Mouse (Mus musculus): Measurements from ENCODE around the gene Anln. TPM values are rescaled to one million over a fixed set of nuclear protein-coding genes. Genes with fewer than 3 reads are reported as not detected.

The Anln gene
- 15.3 and 17.7 TPM in 2 replicates for polyA plus RNA-seq (2015; fragmentation: Nextera tagmentation; extraction: Ambion mirVana)

DNA sequence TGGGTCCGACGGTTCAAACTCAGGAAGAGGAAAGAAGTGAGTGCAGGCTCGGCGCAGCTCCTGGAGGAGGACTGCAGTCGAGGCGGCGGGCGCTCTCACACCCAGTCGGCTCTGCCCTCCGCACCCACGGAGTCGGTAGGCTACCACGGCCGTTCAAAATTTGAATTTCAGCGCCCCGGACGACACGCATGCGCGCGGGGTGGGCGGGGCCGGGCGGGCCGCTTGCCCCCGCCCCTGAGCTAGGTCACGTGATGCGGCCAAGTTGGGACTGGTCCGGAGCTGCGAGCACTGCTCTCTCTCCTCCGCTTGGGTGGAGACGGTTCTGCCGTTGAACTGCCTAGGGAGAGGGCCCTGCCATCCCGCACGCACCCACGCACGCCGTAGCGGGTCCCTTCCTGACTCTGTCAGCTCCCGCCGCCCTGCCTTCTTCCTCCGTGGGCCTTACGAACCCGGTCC, at the start of gene Anln:
Anln (minus strand) TSS at position 168 of the 456 bp plus-strand sequence.
- ATAC-seq (replicated peaks; ENCODE audit: low FRiP score, low read depth) = peak; percentile 96
- WGBS = under 1% methylated on average over 40 of the region's 44 CpGs
- H3K4me1 ChIP-seq (replicated peaks; ENCODE audit: insufficient read depth, low read length) = no peaks in the 10 kb centered on the region; the same call in 1 of the 2 replicates

DNA sequence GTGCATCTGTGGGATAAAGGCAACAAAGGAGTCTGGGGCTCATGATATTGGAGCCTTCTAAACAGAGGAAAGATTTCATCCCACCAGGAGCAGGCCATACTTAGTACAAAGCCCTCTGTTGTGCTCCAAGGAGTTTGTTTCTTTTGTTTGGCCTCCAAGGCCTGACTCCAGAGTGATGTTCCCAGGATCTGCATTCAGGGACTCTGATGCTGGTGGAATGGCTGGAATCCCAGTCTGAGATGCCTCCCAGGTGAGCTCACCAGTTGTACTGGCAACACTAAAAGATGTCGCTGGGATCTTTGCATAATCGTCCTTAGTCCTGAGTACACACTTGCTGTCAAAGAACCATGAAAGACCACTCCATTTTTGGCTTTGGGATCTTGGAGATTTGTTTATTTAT, 45.1 kb upstream of the Anln start:
- ATAC-seq (replicated peaks; ENCODE audit: low FRiP score, low read depth) = no peak
- Histone ChIP-seq H3K9ac (ENCODE audit: low read depth, low read length) (no peak overlapping the region), H3K4me3 (replicated peaks; ENCODE audit: low read depth, low read length) (no peak overlapping the region), H3K27me3 (ENCODE audit: insufficient read depth, low read length) (no peaks in the 10 kb centered on the region), H3K4me1 (replicated peaks; ENCODE audit: insufficient read depth, low read length) (peaks cover 8% of the 10 kb centered on the region; the same call in 1 of the 2 replicates), H3K36me3 (ENCODE audit: insufficient read depth, low read length) (no peaks in the 10 kb centered on the region), H3K27ac (no peak overlapping the region), H3K9me3 (replicated peaks; ENCODE audit: low read length) (no peaks in the 10 kb centered on the region), H3K4me2 (ENCODE audit: low read length) (no peak overlapping the region)
- 93% methylated on average over 2 of the region's 2 CpGs for WGBS
- no peak for TF ChIP-seq CTCF (IDR thresholded peaks at IDR 0.05; ENCODE audit: low read depth)
- DNase-seq (ENCODE audit: low spot score) = no peak

More for the DNA sequence above, at the start of gene Anln:
- H3K9me3 ChIP-seq (replicated peaks; ENCODE audit: low read length) = no peaks in the 10 kb centered on the region
- no peaks in the 10 kb centered on the region for H3K36me3 ChIP-seq (ENCODE audit: insufficient read depth, low read length)
- no peaks in the 10 kb centered on the region for H3K27me3 ChIP-seq (ENCODE audit: insufficient read depth, low read length)
- peak within 1 kb of the TSS; percentile 85 for H3K4me2 ChIP-seq (ENCODE audit: low read length)
- H3K9ac ChIP-seq (ENCODE audit: low read depth, low read length) = peak within 1 kb of the TSS; percentile 87
- H3K27ac ChIP-seq = peak within 1 kb of the TSS; percentile 91
- TF ChIP-seq CTCF (IDR thresholded peaks at IDR 0.05; ENCODE audit: low read depth) = no peak
- H3K4me3 ChIP-seq (replicated peaks; ENCODE audit: low read depth, low read length) = peak within 1 kb of the TSS; percentile 93
- peak; percentile 96 for DNase-seq (ENCODE audit: low spot score)

DNA sequence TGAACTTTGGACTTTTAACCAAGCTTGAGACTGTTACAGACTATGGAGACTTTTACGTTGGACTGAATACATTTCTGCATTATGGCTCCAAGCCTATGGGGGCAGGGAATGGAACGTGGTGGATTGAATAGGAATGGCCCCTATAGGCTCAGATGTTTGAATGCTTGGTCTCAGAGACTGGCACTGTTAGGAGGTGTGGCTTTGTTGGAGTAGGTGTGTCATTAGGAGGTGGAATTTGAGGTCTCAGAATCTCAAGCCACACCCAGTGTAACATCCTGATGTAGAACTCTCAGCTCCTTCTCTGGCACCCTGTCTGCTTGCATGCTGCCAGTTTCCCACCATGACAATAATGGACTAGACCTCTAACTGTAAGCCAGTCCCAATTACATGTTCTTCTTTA, 44.2 kb upstream of the Anln start:
- ATAC-seq (replicated peaks; ENCODE audit: low FRiP score, low read depth) (no peak), DNase-seq (ENCODE audit: low spot score) (no peak)
- H3K9ac ChIP-seq (ENCODE audit: low read depth, low read length) = no peak overlapping the region
- no peak overlapping the region for H3K4me3 ChIP-seq (replicated peaks; ENCODE audit: low read depth, low read length)
- no peak overlapping the region for H3K27ac ChIP-seq
- no peak for TF ChIP-seq CTCF (IDR thresholded peaks at IDR 0.05; ENCODE audit: low read depth)
- H3K9me3 ChIP-seq (replicated peaks; ENCODE audit: low read length) = no peaks in the 10 kb centered on the region
- H3K27me3 ChIP-seq (ENCODE audit: insufficient read depth, low read length) = no peaks in the 10 kb centered on the region
- no peaks in the 10 kb centered on the region for H3K36me3 ChIP-seq (ENCODE audit: insufficient read depth, low read length)
- H3K4me2 ChIP-seq (ENCODE audit: low read length) = no peak overlapping the region
- 85% methylated on average over 2 of the region's 2 CpGs for WGBS
- H3K4me1 ChIP-seq (replicated peaks; ENCODE audit: insufficient read depth, low read length) = peaks cover 8% of the 10 kb centered on the region; the same call in 1 of the 2 replicates

DNA sequence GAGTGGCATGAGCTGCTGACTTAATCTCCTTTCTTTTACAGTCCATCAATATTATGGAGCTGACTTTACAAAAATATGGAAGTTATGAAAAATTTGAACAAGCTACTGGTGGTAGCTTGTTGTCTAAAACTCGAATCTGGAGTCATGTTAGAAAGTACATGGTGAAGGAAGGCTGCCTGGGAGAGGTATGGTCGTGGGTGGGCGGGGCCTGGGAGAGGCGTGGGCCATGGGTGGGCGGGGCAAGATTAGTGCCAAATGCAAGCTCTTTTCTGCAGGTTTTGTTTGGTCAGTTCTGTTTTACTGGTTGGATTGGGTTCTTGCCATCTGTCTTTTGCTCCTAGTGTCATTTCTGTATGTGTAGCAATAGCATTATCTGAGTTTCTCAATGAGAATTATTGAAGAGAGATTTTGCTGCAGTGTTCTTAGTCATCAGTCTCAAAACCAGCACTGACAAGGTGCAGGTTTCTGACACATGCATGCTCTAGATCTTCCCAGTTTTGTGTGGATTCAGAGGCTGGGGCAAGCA, 41.4 kb upstream of the Anln start:
- H3K4me1 ChIP-seq (replicated peaks; ENCODE audit: insufficient read depth, low read length) = peaks cover 8% of the 10 kb centered on the region; the same call in 1 of the 2 replicates
- WGBS = 9% methylated on average over 5 of the region's 5 CpGs
- no peaks in the 10 kb centered on the region for H3K9me3 ChIP-seq (replicated peaks; ENCODE audit: low read length)
- H3K4me3 ChIP-seq (replicated peaks; ENCODE audit: low read depth, low read length) = no peak overlapping the region
- no peak overlapping the region for H3K27ac ChIP-seq
- peak overlapping the region; percentile 55 for H3K4me2 ChIP-seq (ENCODE audit: low read length)
- no peak overlapping the region for H3K9ac ChIP-seq (ENCODE audit: low read depth, low read length)
- H3K27me3 ChIP-seq (ENCODE audit: insufficient read depth, low read length) = no peaks in the 10 kb centered on the region
- TF ChIP-seq CTCF (IDR thresholded peaks at IDR 0.05; ENCODE audit: low read depth) = no peak
- ATAC-seq (replicated peaks; ENCODE audit: low FRiP score, low read depth) (no peak), DNase-seq (ENCODE audit: low spot score) (no peak)
- no peaks in the 10 kb centered on the region for H3K36me3 ChIP-seq (ENCODE audit: insufficient read depth, low read length)

DNA sequence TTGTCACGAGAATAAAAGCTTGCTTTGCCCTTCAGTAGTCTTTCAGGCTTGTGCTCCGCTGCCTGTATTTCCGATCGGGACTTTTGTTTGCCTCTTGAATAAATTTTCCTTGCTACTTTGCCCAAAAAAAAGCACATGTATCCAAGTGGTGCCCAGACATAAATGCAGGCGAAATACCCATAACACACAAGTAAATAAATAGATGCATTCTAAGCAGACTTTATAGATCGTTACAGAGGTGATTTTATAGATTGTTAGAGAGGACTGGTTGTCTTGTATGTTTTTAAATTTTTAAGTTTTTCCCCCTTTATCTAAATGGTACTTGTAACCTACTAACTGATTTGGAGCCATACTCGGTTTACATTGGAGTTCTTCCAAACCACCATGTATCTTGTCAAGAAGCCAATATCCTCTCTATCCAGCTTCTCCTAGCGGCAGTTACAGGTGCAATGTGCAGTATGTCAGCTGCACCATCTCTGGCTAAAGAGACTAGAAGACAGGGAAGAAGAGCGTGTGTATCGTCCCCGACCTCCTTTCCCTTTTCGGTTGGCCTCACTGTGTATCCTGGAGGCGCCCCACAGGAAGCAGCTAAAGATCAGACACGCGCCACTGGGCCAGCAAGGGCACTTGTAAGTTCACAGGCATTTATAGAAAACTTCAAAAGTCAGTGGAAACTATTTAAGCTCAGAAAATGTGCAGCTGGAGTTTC, 40.7 kb upstream of the Anln start:
- Histone ChIP-seq H3K9me3 (replicated peaks; ENCODE audit: low read length) (no peaks in the 10 kb centered on the region), H3K9ac (ENCODE audit: low read depth, low read length) (no peak overlapping the region), H3K4me3 (replicated peaks; ENCODE audit: low read depth, low read length) (no peak overlapping the region), H3K27me3 (ENCODE audit: insufficient read depth, low read length) (no peaks in the 10 kb centered on the region), H3K4me1 (replicated peaks; ENCODE audit: insufficient read depth, low read length) (peaks cover 8% of the 10 kb centered on the region; the same call in 1 of the 2 replicates), H3K36me3 (ENCODE audit: insufficient read depth, low read length) (no peaks in the 10 kb centered on the region), H3K27ac (no peak overlapping the region), H3K4me2 (ENCODE audit: low read length) (peak overlapping the region; percentile 55)
- DNase-seq (ENCODE audit: low spot score) (peak; percentile 77), ATAC-seq (replicated peaks; ENCODE audit: low FRiP score, low read depth) (peak; percentile 65; the same call in 1 of the 2 replicates)
- 25% methylated on average over 15 of the region's 15 CpGs for WGBS
- TF ChIP-seq CTCF (IDR thresholded peaks at IDR 0.05; ENCODE audit: low read depth) = peak; percentile 8; the same call in 1 of the 2 replicates

DNA sequence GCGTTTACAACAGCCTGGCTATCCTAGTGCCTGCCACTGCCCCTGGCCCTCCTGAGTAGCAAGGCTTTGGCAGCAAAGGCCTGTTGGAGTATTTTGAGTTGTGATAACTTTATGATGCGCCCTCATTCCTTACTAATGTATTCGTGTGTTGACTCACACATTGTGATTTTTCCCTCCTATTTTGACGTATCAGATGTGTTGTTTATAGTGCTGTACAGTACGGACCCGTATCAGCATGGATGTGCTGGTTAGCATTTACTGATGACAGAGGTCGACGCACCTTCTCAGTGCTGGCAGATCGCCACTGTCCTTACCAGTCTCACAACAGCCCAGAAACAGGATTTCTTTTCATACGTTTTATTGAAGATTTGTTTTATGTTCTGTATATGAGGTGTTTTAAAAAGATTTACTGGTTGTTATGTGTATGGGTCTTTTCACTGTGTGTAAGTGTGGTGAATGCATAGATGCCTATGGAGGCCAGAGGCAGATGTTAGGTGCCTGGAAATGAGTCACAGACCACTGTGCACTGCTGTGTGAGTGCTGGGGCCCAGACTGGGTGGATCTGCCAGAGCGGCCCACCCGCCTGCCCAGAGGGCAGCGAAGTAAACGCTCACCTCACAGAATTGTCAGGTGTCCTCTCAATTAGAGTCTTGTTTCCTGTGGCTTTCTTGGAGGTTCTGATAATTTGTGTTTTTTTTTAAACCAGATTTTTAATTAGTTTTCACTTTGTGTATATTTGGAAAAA, 39.9 kb upstream of the Anln start:
- Histone ChIP-seq H3K9ac (ENCODE audit: low read depth, low read length) (no peak overlapping the region), H3K4me3 (replicated peaks; ENCODE audit: low read depth, low read length) (no peak overlapping the region), H3K27ac (no peak overlapping the region), H3K4me2 (ENCODE audit: low read length) (no peak overlapping the region), H3K9me3 (replicated peaks; ENCODE audit: low read length) (no peaks in the 10 kb centered on the region), H3K4me1 (replicated peaks; ENCODE audit: insufficient read depth, low read length) (peaks cover 8% of the 10 kb centered on the region; the same call in 1 of the 2 replicates), H3K36me3 (ENCODE audit: insufficient read depth, low read length) (no peaks in the 10 kb centered on the region), H3K27me3 (ENCODE audit: insufficient read depth, low read length) (no peaks in the 10 kb centered on the region)
- no peak for DNase-seq (ENCODE audit: low spot score)
- TF ChIP-seq CTCF (IDR thresholded peaks at IDR 0.05; ENCODE audit: low read depth) = no peak
- no peak for ATAC-seq (replicated peaks; ENCODE audit: low FRiP score, low read depth)
- 68% methylated on average over 14 of the region's 14 CpGs for WGBS

All from kidney, postnatal 0 days (tissue).